Comparison of ENCODE assay signal across 19 mouse cellular contexts in the genomic region with DNA sequence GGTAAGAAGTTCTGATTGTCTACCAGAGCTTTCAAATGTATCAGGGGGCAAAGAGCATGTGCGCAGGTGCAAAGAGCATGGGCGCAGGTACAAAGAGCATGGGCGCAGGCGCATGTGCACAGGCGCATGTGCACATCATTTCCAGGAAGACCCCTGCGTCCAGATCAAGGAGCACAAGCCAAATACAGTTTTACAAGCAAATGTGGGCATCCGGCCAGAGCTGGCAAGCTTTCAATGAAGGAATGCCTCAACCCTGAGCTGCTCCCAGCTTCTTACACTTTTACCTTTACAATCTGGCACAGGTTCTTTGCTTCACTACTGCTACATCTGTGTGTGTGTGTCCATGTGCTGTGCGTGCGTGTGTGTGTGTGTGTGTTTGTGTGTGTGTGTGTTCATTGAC.
DNase-seq lines count a peak whose midpoint lies in the region; ATAC-seq and TF ChIP-seq lines count a peak whose summit lies in the region.
"Had no signal": no experiment of that assay in that cellular context is flagged by ENCODE, and none has a peak within 500 bp of the region (broad histone marks: within the 10 kb centered on the region; RNA-seq: fewer than 3 reads in every experiment).

No protein-coding gene starts in this region.

- TF ChIP-seq EP300 in lung, postnatal 0 days (IDR thresholded peaks at IDR 0.05): no peak

- ATAC-seq in lung, postnatal 0 days: no peak
- ATAC-seq: liver, embryonic 12.5 days; midbrain, embryonic 15.5 days had no signal

- peak; percentile 81 for DNase-seq in cerebellum, postnatal 10 days
- DNase-seq in cerebellum, adult 11-12 months: no peak
- DNase-seq in heart, postnatal 14 days: peak; percentile 2 to 5
- DNase-seq in heart, embryonic 10.5 days (ENCODE audit: low spot score): no peak
- peak; percentile 1 for DNase-seq in lung, postnatal 36 days
- no peak for DNase-seq in lung, postnatal 0 days (ENCODE audit: low spot score)
- peak; percentile 62 to 63 for DNase-seq in kidney, postnatal 4 days
- DNase-seq in spleen, adult 12 weeks (ENCODE audit: low spot score): no peak
- DNase-seq: layer of hippocampus, postnatal 36 days; retina, postnatal 1 day; thymus, adult 2 months had no signal

- no peak overlapping the region for H3K4me2 ChIP-seq in lung, postnatal 0 days (replicated peaks; ENCODE audit: low read depth, low read length)
- H3K4me2 ChIP-seq: hindbrain, embryonic 14.5 days; liver, embryonic 12.5 days; midbrain, embryonic 15.5 days; neural tube, embryonic 12.5 days had no signal

- H3K27ac ChIP-seq in heart, embryonic 10.5 days: no peak overlapping the region
- H3K27ac ChIP-seq in lung, postnatal 0 days (ENCODE audit: low read length): no peak overlapping the region
- H3K27ac ChIP-seq: hindbrain, embryonic 14.5 days; kidney, postnatal 0 days; liver, embryonic 12.5 days; macrophage; midbrain, embryonic 15.5 days; neural tube, embryonic 12.5 days had no signal

- TF ChIP-seq CTCF in lung, postnatal 0 days (IDR thresholded peaks at IDR 0.05): no peak

- intact Hi-C loops in heart, postnatal 14 days (cut with DNase I): no loop called here

- no peaks in the 10 kb centered on the region for H3K27me3 ChIP-seq in heart, embryonic 10.5 days (ENCODE audit: insufficient read depth, poor library complexity, severe bottlenecking)
- no peaks in the 10 kb centered on the region for H3K27me3 ChIP-seq in lung, postnatal 0 days (replicated peaks; ENCODE audit: insufficient read depth, low read length)
- H3K27me3 ChIP-seq: liver, embryonic 12.5 days; midbrain, embryonic 15.5 days; neural tube, embryonic 12.5 days had no signal

- H3K9ac ChIP-seq in lung, postnatal 0 days (replicated peaks; ENCODE audit: low read depth): no peak overlapping the region
- H3K9ac ChIP-seq: hindbrain, embryonic 14.5 days; liver, embryonic 12.5 days; midbrain, embryonic 15.5 days; neural tube, embryonic 12.5 days had no signal

- H3K4me3 ChIP-seq in heart, embryonic 10.5 days: no peak overlapping the region
- H3K4me3 ChIP-seq in lung, postnatal 0 days (ENCODE audit: low read depth, low read length): no peak overlapping the region
- H3K4me3 ChIP-seq: erythroblast, embryonic 14.5 days; liver, embryonic 12.5 days; midbrain, embryonic 15.5 days; neural tube, embryonic 12.5 days had no signal

- no peaks in the 10 kb centered on the region for H3K4me1 ChIP-seq in heart, embryonic 10.5 days
- H3K4me1 ChIP-seq in lung, postnatal 0 days (ENCODE audit: insufficient read depth, low read depth, low read length): no peaks in the 10 kb centered on the region
- H3K4me1 ChIP-seq: liver, embryonic 12.5 days; midbrain, embryonic 15.5 days; neural tube, embryonic 12.5 days had no signal

- no peaks in the 10 kb centered on the region for H3K9me3 ChIP-seq in heart, embryonic 10.5 days
- H3K9me3 ChIP-seq in lung, postnatal 0 days (ENCODE audit: low read length): no peaks in the 10 kb centered on the region
- H3K9me3 ChIP-seq: liver, embryonic 12.5 days; midbrain, embryonic 15.5 days; neural tube, embryonic 12.5 days had no signal

- WGBS in heart, embryonic 10.5 days: 90% methylated on average over 9 of the region's 9 CpGs
- WGBS in lung, postnatal 0 days: 76% methylated on average over 9 of the region's 9 CpGs

- no peaks in the 10 kb centered on the region for H3K36me3 ChIP-seq in heart, embryonic 10.5 days
- H3K36me3 ChIP-seq in lung, postnatal 0 days (ENCODE audit: insufficient read depth, low read length): no peaks in the 10 kb centered on the region
- H3K36me3 ChIP-seq: G1E; liver, embryonic 12.5 days; midbrain, embryonic 15.5 days; neural tube, embryonic 12.5 days had no signal

Comparison
In these comparisons a context has a peak if more than half of its experiments do, and no peak if none do; other contexts are left out.
1. DNase-seq: peak in cerebellum, postnatal 10 days (2 of 2), heart, postnatal 14 days (2 of 2), lung, postnatal 36 days (single experiment) and kidney, postnatal 4 days (2 of 2); none in cerebellum, adult 11-12 months (single experiment), heart, embryonic 10.5 days (single experiment), lung, postnatal 0 days (single experiment) and spleen, adult 12 weeks (single experiment).